Mouse (Mus musculus): ENCODE results near the gene Tbc1d2b. TPM values are rescaled to one million over a fixed set of nuclear protein-coding genes. Genes with fewer than 3 reads are reported as not detected.
A peak's percentile ranks its signal among the peaks of the same experiment; 100 is the strongest.

Tbc1d2b gene
- polyA plus RNA-seq, 1 experiment from 2014 or later = 8.7 TPM

DNA sequence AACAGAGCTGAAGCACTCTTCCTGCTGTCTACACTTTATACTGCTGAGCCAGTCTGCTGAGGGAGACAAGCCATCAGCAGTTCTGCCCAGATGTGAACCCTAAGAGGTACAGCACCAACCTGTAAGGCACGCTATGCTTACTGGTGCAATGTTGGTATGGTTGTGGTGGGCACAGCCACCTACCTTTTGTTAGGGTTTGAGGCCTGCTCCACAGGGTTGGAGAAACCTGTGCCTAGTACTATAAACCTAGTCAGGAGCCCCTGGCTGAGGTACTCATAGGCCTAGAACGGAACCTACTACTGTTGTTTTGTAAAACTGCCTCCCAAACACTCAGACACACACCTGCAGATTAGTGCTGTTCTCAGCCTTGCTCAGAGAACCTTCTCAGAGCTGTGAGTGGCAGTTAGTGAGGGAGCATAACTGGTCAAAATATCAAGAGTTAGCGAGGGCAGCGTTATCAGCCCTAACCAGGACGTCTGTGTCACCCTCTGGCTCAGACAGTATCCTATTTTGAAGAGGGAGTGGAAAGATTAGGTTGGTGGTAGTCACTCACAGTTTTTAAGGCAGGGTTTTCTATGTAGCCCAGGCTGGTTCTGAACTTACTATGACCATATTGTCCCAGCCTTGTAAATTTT lies 20.3 kb downstream of the Tbc1d2b start:
- H3K4me1 ChIP-seq (ENCODE audit: control insufficient read depth, insufficient read depth, low read length) = no peaks in the 10 kb centered on the region
- H3K36me3 ChIP-seq (ENCODE audit: control insufficient read depth, insufficient read depth, low read length) = no peaks in the 10 kb centered on the region
- DNase-seq (ENCODE audit: low spot score, missing footprints) (no peak), ATAC-seq (ENCODE audit: low FRiP score) (no peak)
- H3K27me3 ChIP-seq (ENCODE audit: control insufficient read depth, insufficient read depth, low read length) = no peaks in the 10 kb centered on the region
- no peak overlapping the region for H3K4me3 ChIP-seq (ENCODE audit: low read depth, low read length)
- no peaks in the 10 kb centered on the region for H3K9me3 ChIP-seq (ENCODE audit: control insufficient read depth, low read length)
- H3K9ac ChIP-seq (ENCODE audit: low read length) = no peak overlapping the region
- 85% methylated on average over 5 of the region's 5 CpGs for WGBS
- H3K27ac ChIP-seq (ENCODE audit: low read depth, low read length) = no peak overlapping the region
- no peak overlapping the region for H3K4me2 ChIP-seq

- Histone ChIP-seq H3K36me3 (ENCODE audit: control insufficient read depth, insufficient read depth, low read length) (no peaks in the 10 kb centered on the region), H3K27ac (ENCODE audit: low read depth, low read length) (no peak overlapping the region), H3K9me3 (ENCODE audit: control insufficient read depth, low read length) (no peaks in the 10 kb centered on the region), H3K27me3 (ENCODE audit: control insufficient read depth, insufficient read depth, low read length) (no peaks in the 10 kb centered on the region), H3K4me3 (ENCODE audit: low read depth, low read length) (no peak overlapping the region), H3K4me2 (no peak overlapping the region), H3K4me1 (ENCODE audit: control insufficient read depth, insufficient read depth, low read length) (no peaks in the 10 kb centered on the region), H3K9ac (ENCODE audit: low read length) (no peak overlapping the region)
- DNase-seq (ENCODE audit: low spot score, missing footprints) = no peak
- WGBS = 88% methylated on average over 2 of the region's 2 CpGs
- ATAC-seq (ENCODE audit: low FRiP score) = no peak
Observed at GRCm38 (mm10) chr9:90249036-90249435, 21.6 kb downstream of the Tbc1d2b start.

DNA sequence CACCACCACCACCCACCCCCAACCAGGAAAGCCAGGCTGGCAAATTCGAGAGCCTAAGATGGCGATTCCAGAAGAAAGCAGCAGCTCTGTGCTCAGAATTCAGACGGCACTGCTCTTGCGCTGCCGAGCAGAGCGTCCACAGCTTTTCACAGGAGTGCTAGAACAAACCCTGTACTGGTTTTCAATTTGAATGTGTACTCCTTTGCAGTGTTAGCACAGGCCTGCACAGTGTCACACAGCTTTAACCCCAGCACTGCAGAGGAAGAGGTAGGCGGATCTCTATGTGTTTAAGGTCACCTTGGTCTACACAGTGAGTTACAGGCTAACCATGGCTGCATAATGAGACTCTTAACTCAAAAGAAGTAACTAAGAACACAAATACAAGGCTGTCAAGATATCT lies 22.3 kb downstream of the Tbc1d2b start:
- H3K9me3 ChIP-seq (ENCODE audit: control insufficient read depth, low read length) = no peaks in the 10 kb centered on the region
- ATAC-seq (ENCODE audit: low FRiP score) (no peak), DNase-seq (ENCODE audit: low spot score, missing footprints) (peak; percentile 37)
- no peak overlapping the region for H3K4me2 ChIP-seq
- H3K27me3 ChIP-seq (ENCODE audit: control insufficient read depth, insufficient read depth, low read length) = no peaks in the 10 kb centered on the region
- no peak overlapping the region for H3K9ac ChIP-seq (ENCODE audit: low read length)
- WGBS = 84% methylated on average over 7 of the region's 7 CpGs
- no peak overlapping the region for H3K27ac ChIP-seq (ENCODE audit: low read depth, low read length)
- no peaks in the 10 kb centered on the region for H3K4me1 ChIP-seq (ENCODE audit: control insufficient read depth, insufficient read depth, low read length)
- H3K36me3 ChIP-seq (ENCODE audit: control insufficient read depth, insufficient read depth, low read length) = no peaks in the 10 kb centered on the region
- no peak overlapping the region for H3K4me3 ChIP-seq (ENCODE audit: low read depth, low read length)

GRCm38 (mm10) chr9:90247316-90247715 lies 23.3 kb downstream of the Tbc1d2b start:
- Histone ChIP-seq H3K4me3 (ENCODE audit: low read depth, low read length) (no peak overlapping the region), H3K27ac (ENCODE audit: low read depth, low read length) (no peak overlapping the region), H3K4me2 (no peak overlapping the region), H3K9ac (ENCODE audit: low read length) (no peak overlapping the region), H3K27me3 (ENCODE audit: control insufficient read depth, insufficient read depth, low read length) (no peaks in the 10 kb centered on the region), H3K4me1 (ENCODE audit: control insufficient read depth, insufficient read depth, low read length) (no peaks in the 10 kb centered on the region), H3K9me3 (ENCODE audit: control insufficient read depth, low read length) (no peaks in the 10 kb centered on the region), H3K36me3 (ENCODE audit: control insufficient read depth, insufficient read depth, low read length) (no peaks in the 10 kb centered on the region)
- DNase-seq (ENCODE audit: low spot score, missing footprints) = no peak
- 82% methylated on average over 7 of the region's 7 CpGs for WGBS
- ATAC-seq (ENCODE audit: low FRiP score) = no peak

- ATAC-seq (ENCODE audit: low FRiP score) = no peak
- H3K9me3 ChIP-seq (ENCODE audit: control insufficient read depth, low read length) = no peaks in the 10 kb centered on the region
- H3K4me2 ChIP-seq = no peak overlapping the region
- no peak overlapping the region for H3K4me3 ChIP-seq (ENCODE audit: low read depth, low read length)
- no peaks in the 10 kb centered on the region for H3K27me3 ChIP-seq (ENCODE audit: control insufficient read depth, insufficient read depth, low read length)
- no peaks in the 10 kb centered on the region for H3K36me3 ChIP-seq (ENCODE audit: control insufficient read depth, insufficient read depth, low read length)
- H3K4me1 ChIP-seq (ENCODE audit: control insufficient read depth, insufficient read depth, low read length) = no peaks in the 10 kb centered on the region
- DNase-seq (ENCODE audit: low spot score, missing footprints) = no peak
- WGBS = 89% methylated on average over 5 of the region's 5 CpGs
- no peak overlapping the region for H3K9ac ChIP-seq (ENCODE audit: low read length)
- H3K27ac ChIP-seq (ENCODE audit: low read depth, low read length) = no peak overlapping the region
Observed at GRCm38 (mm10) chr9:90245781-90246180, 24.8 kb downstream of the Tbc1d2b start.

- DNase-seq (ENCODE audit: low spot score, missing footprints) (no peak), ATAC-seq (ENCODE audit: low FRiP score) (no peak)
- no peaks in the 10 kb centered on the region for H3K4me1 ChIP-seq (ENCODE audit: control insufficient read depth, insufficient read depth, low read length)
- no peaks in the 10 kb centered on the region for H3K27me3 ChIP-seq (ENCODE audit: control insufficient read depth, insufficient read depth, low read length)
- H3K27ac ChIP-seq (ENCODE audit: low read depth, low read length) = no peak overlapping the region
- H3K4me3 ChIP-seq (ENCODE audit: low read depth, low read length) = no peak overlapping the region
- no peaks in the 10 kb centered on the region for H3K9me3 ChIP-seq (ENCODE audit: control insufficient read depth, low read length)
- 84% methylated on average over 6 of the region's 6 CpGs for WGBS
- H3K9ac ChIP-seq (ENCODE audit: low read length) = no peak overlapping the region
- no peaks in the 10 kb centered on the region for H3K36me3 ChIP-seq (ENCODE audit: control insufficient read depth, insufficient read depth, low read length)
- H3K4me2 ChIP-seq = no peak overlapping the region
Observed at GRCm38 (mm10) chr9:90245206-90245605, 25.4 kb downstream of the Tbc1d2b start.

GRCm38 (mm10) chr9:90244301-90245151 lies 26.1 kb downstream of the Tbc1d2b start:
- no peak for ATAC-seq (ENCODE audit: low FRiP score)
- 90% methylated on average over 15 of the region's 15 CpGs for WGBS

GRCm38 (mm10) chr9:90242855-90243254 lies 27.7 kb downstream of the Tbc1d2b start:
- 93% methylated on average over 7 of the region's 7 CpGs for WGBS
- no peak overlapping the region for H3K4me3 ChIP-seq (ENCODE audit: low read depth, low read length)
- H3K4me2 ChIP-seq = no peak overlapping the region
- no peaks in the 10 kb centered on the region for H3K36me3 ChIP-seq (ENCODE audit: control insufficient read depth, insufficient read depth, low read length)
- no peak for ATAC-seq (ENCODE audit: low FRiP score)
- H3K9me3 ChIP-seq (ENCODE audit: control insufficient read depth, low read length) = no peaks in the 10 kb centered on the region
- no peak for DNase-seq (ENCODE audit: low spot score, missing footprints)
- H3K4me1 ChIP-seq (ENCODE audit: control insufficient read depth, insufficient read depth, low read length) = no peaks in the 10 kb centered on the region
- no peak overlapping the region for H3K9ac ChIP-seq (ENCODE audit: low read length)
- no peak overlapping the region for H3K27ac ChIP-seq (ENCODE audit: low read depth, low read length)
- H3K27me3 ChIP-seq (ENCODE audit: control insufficient read depth, insufficient read depth, low read length) = no peaks in the 10 kb centered on the region

More at GRCm38 (mm10) chr9:90244301-90245151, 26.1 kb downstream of the Tbc1d2b start:
- H3K4me3 ChIP-seq (ENCODE audit: low read depth, low read length) = no peak overlapping the region
- no peak overlapping the region for H3K4me2 ChIP-seq
- H3K27ac ChIP-seq (ENCODE audit: low read depth, low read length) = no peak overlapping the region
- no peaks in the 10 kb centered on the region for H3K4me1 ChIP-seq (ENCODE audit: control insufficient read depth, insufficient read depth, low read length)
- no peaks in the 10 kb centered on the region for H3K27me3 ChIP-seq (ENCODE audit: control insufficient read depth, insufficient read depth, low read length)
- DNase-seq (ENCODE audit: low spot score, missing footprints) = no peak
- H3K9ac ChIP-seq (ENCODE audit: low read length) = no peak overlapping the region
- H3K36me3 ChIP-seq (ENCODE audit: control insufficient read depth, insufficient read depth, low read length) = no peaks in the 10 kb centered on the region
- H3K9me3 ChIP-seq (ENCODE audit: control insufficient read depth, low read length) = no peaks in the 10 kb centered on the region

DNA sequence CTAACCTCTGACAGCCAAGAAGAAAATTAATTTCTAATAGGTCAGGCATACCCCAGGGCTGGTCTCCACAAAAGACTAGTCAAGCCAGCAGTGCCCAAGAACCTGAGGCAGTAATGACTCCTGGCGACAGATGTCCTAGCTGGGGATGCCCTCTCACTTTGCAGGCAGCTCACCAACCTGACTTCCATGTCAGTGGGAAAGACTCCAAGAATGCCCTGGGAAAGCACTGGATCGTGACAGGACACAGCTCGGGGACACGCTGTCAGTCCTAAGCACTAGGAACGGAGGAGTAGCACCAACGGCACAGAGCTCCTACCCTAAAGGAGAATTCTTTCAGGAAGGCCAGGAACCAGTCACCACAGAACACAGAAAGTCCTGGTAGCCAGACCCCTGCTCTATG lies 28.3 kb downstream of the Tbc1d2b start:
- DNase-seq (ENCODE audit: low spot score, missing footprints) = no peak
- Histone ChIP-seq H3K4me1 (ENCODE audit: control insufficient read depth, insufficient read depth, low read length) (no peaks in the 10 kb centered on the region), H3K27ac (ENCODE audit: low read depth, low read length) (no peak overlapping the region), H3K9me3 (ENCODE audit: control insufficient read depth, low read length) (no peaks in the 10 kb centered on the region), H3K36me3 (ENCODE audit: control insufficient read depth, insufficient read depth, low read length) (no peaks in the 10 kb centered on the region), H3K4me3 (ENCODE audit: low read depth, low read length) (no peak overlapping the region), H3K9ac (ENCODE audit: low read length) (no peak overlapping the region), H3K27me3 (ENCODE audit: control insufficient read depth, insufficient read depth, low read length) (no peaks in the 10 kb centered on the region), H3K4me2 (no peak overlapping the region)
- ATAC-seq (ENCODE audit: low FRiP score) = peak; percentile 34; the same call in 1 of the 2 replicates
- 91% methylated on average over 6 of the region's 6 CpGs for WGBS
